Mouse (Mus musculus) liver, postnatal 0 days (tissue): ENCODE data around the gene Timm50.

Source experiments
- CTCF ChIP-seq: sonication (generic); IDR thresholded peaks from 2 replicates; pipeline ENCODE4 v1.5.1; 2016; ENCODE audit warnings: antibody characterized with exemption, low read depth
- EP300 ChIP-seq: IDR thresholded peaks from 2 replicates; pipeline ENCODE4 v1.6.1; 2016; ENCODE audit warnings: antibody characterized with exemption, low read depth, mild to moderate bottlenecking

GRCm38 (mm10) chr7:28335471-28335870 is 23.6 kb upstream of the Timm50 start:
- TF ChIP-seq EP300 (no peak), CTCF (no peak)
